Mouse (Mus musculus) heart, postnatal 36 days (tissue): ENCODE results near the gene Ly75. TPM values are rescaled to one million over a fixed set of nuclear protein-coding genes. Genes with fewer than 3 reads are reported as not detected.

Experiments used
- DNase-seq, 2 experiments: peaks; one replicate each; pipeline ENCODE4 v3.0.0; 2021 to 2022
- intact Hi-C: fragments of 180-260 bp; cut with DNase I; formaldehyde crosslinking; loops from one replicate; pipeline ENCODE4 v1.15.1; 2025
- total RNA-seq, 2 experiments: library from RNA; stranded (reverse); gene quantifications; 2 replicates each; pipeline ENCODE4 v1.2.3; 2021

The Ly75 gene
- total RNA-seq, 2 experiments from 2014 or later, result 0.54 to 0.69 TPM

DNA sequence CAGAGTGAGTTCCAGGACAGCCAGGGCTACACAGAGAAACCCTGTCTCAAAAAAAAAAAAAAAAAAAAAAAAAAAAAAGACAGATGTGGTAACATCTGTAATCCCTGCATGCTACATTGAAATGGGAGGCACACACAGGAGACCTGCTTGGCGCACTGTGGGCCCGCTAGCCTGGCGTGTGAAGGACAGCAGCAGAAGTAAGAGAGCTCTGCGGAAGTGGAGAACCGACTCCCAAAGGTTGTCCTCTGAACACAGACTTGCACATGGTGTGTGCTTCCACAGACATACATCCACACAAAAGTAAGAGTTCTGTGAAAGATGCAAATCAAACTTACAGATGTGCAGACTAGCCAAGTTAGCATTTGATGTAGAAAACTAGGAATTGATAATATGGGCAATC is 123.9 kb downstream of the Ly75 start:
- DNase-seq, result no peak
- intact Hi-C loops, result no loop called here

DNA sequence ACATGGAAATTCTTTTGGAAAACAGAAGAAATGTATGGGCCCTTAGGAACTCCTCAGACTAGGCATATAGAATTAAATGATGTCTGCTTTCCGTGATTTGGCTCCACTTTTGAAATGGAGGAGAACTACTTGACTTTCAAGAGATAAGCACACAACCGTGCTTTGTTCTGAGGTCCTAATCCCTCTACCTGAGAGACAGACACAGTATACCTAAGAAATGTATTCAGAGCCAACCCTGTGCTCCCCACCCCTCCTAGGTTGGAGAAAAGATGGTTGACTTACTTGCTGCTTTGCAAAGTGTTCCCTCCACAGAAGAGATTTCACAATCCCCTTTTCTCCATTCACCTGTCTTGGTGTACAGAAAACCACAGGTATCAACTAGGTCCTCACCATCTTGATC is 126.4 kb downstream of the Ly75 start:
- intact Hi-C loops, result no loop called here
- no peak for DNase-seq

GRCm38 (mm10) chr2:60253506-60253905 is 129.6 kb downstream of the Ly75 start:
- DNase-seq, result no peak
- intact Hi-C loops, result no loop called here

DNA sequence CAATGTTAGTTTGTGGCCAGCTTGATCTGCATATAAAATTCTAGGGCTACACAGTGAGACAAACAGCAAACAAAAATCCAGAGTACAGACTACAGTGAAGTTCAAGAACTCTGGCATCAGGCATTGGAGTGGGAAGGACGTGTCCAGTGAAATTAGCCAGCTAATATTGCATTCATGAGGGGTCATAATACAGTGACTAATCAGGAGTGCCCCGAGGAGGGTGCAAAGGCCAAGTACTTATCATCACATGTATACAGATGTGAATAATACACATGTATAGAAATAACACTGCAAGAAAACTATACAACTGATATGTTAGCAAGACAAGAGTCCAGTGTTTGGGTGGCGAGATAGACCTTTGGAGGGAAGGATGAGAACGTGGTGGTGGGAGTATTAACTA is 130.3 kb downstream of the Ly75 start:
- no peak for DNase-seq
- intact Hi-C loops, result no loop called here

Other genes with a start within 250 kb of the Ly75 start
- gene Baz2b, start 173.5 kb downstream of the Ly75 start, total RNA-seq, result 10 to 100 TPM; 36.7 to 47.2 TPM
- 10 to 100 TPM; 28.9 to 29.7 TPM for gene March7, start 173.4 kb downstream of the Ly75 start, total RNA-seq
- 10 to 100 TPM in 1 of 2 experiments, 1 to 10 TPM in 1; 9.7 to 11.4 TPM for gene Cd302, start 98.8 kb downstream of the Ly75 start, total RNA-seq
- gene Pla2r1, start 170.0 kb upstream of the Ly75 start, total RNA-seq, result 1 to 10 TPM; 1.1 to 1.4 TPM